Mouse (Mus musculus) stomach, embryonic 14.5 days (tissue): Measurements from ENCODE around the gene Ptpn21. TPM values are rescaled to one million over a fixed set of nuclear protein-coding genes. Genes with fewer than 3 reads are reported as not detected.

Source experiments
- ATAC-seq: fragments of 200-750 bp; cut with Nextera tagmentation; 2 replicates; pipeline ENCODE4 v1.8.0; 2017; ENCODE audit warnings: low read depth, moderate TSS enrichment; ENCODE audit not compliant: insufficient number of reproducible peaks, insufficient read depth, low FRiP score
- H3K27ac ChIP-seq: fragments of 300-500 bp; sonication (generic); 2 replicates; pipeline ENCODE4 v1.5.1; 2014; ENCODE audit warnings: mild to moderate bottlenecking, low read length, moderate library complexity, mixed read lengths
- H3K27me3 ChIP-seq: fragments of 300-500 bp; sonication (generic); 2 replicates; pipeline ENCODE4 v1.6.1; 2014; ENCODE audit warnings: low read length, control low read depth, mixed read lengths; ENCODE audit not compliant: control insufficient read depth, insufficient read depth
- H3K36me3 ChIP-seq: fragments of 300-500 bp; sonication (generic); 2 replicates; pipeline ENCODE4 v1.6.1; 2014; ENCODE audit warnings: mild to moderate bottlenecking, control low read depth, low read length, moderate library complexity, mixed read lengths; ENCODE audit not compliant: control insufficient read depth, insufficient read depth
- H3K4me1 ChIP-seq: fragments of 300-500 bp; sonication (generic); 2 replicates; pipeline ENCODE4 v1.6.1; 2014; ENCODE audit warnings: low read length, control low read depth, mixed read lengths; ENCODE audit not compliant: control insufficient read depth, insufficient read depth
- H3K4me2 ChIP-seq: fragments of 300-500 bp; sonication (generic); replicated peaks from 2 replicates; pipeline ENCODE4 v1.6.1; 2014; ENCODE audit warnings: low read depth, low read length, control low read depth
- H3K4me3 ChIP-seq: fragments of 300-500 bp; sonication (generic); 2 replicates; pipeline ENCODE4 v1.5.1; 2014; ENCODE audit warnings: low read depth, low read length, control low read depth
- H3K9ac ChIP-seq: fragments of 300-500 bp; sonication (generic); replicated peaks from 2 replicates; pipeline ENCODE4 v1.6.1; 2014; ENCODE audit warnings: low read depth, mild to moderate bottlenecking, control low read depth, low read length, moderate library complexity, mixed read lengths
- H3K9me3 ChIP-seq: fragments of 300-500 bp; sonication (generic); 2 replicates; pipeline ENCODE4 v1.6.1; 2016; ENCODE audit warnings: low read depth, low read length, control low read depth; ENCODE audit not compliant: control insufficient read depth
- WGBS: fragments of 180-500 bp; shearing (Covaris S2); extraction: QIAGEN DNeasy Blood & Tissue Kit; methylation state at CpG from one replicate; pipeline ENCODE4 v1.1.7; 2014; 5-methylcytosine and 5-hydroxymethylcytosine counted together
- polyA plus RNA-seq: library from polyadenylated mRNA; unstranded; fragments of >200 nt; fragmentation: Nextera tagmentation; extraction: Ambion mirVana; gene quantifications from 2 replicates; pipeline ENCODE4 v1.2.1, GENCODE M21; 2014

The Ptpn21 gene
- polyA plus RNA-seq, 1 experiment from 2014 or later = 11.9 TPM

- Histone ChIP-seq H3K4me1 (no peaks in the 10 kb centered on the region), H3K27me3 (no peaks in the 10 kb centered on the region), H3K27ac (no peak overlapping the region), H3K9ac (no peak overlapping the region), H3K4me2 (no peak overlapping the region), H3K36me3 (0 out of 2 replicates have a peak, but pooled peaks cover 3% of the 10 kb centered on the region), H3K4me3 (no peak overlapping the region), H3K9me3 (no peaks in the 10 kb centered on the region)
- no peak for ATAC-seq
- WGBS = 80% methylated on average over 5 of the region's 5 CpGs
These were observed 67.3 kb downstream of the Ptpn21 start for GRCm38 (mm10) chr12:98669864-98670263.

GRCm38 (mm10) chr12:98669086-98669485 is 68.1 kb downstream of the Ptpn21 start:
- no peak for ATAC-seq
- Histone ChIP-seq H3K4me1 (no peaks in the 10 kb centered on the region), H3K4me3 (no peak overlapping the region), H3K36me3 (0 out of 2 replicates have a peak, but pooled peaks cover 3% of the 10 kb centered on the region), H3K27ac (no peak overlapping the region), H3K9me3 (no peaks in the 10 kb centered on the region), H3K27me3 (no peaks in the 10 kb centered on the region), H3K4me2 (no peak overlapping the region), H3K9ac (no peak overlapping the region)
- WGBS = 82% methylated on average over 10 of the region's 10 CpGs

GRCm38 (mm10) chr12:98668132-98668814 is 68.9 kb downstream of the Ptpn21 start:
- Histone ChIP-seq H3K36me3 (0 out of 2 replicates have a peak, but pooled peaks cover 3% of the 10 kb centered on the region), H3K27me3 (no peaks in the 10 kb centered on the region), H3K4me1 (no peaks in the 10 kb centered on the region), H3K9me3 (no peaks in the 10 kb centered on the region), H3K4me3 (no peak overlapping the region), H3K9ac (no peak overlapping the region), H3K4me2 (no peak overlapping the region), H3K27ac (no peak overlapping the region)
- ATAC-seq = peak; percentile 61
- WGBS = 50% methylated on average over 10 of the region's 10 CpGs

- Histone ChIP-seq H3K9ac (no peak overlapping the region), H3K36me3 (peaks cover 10% of the 10 kb centered on the region; the same call in 1 of the 2 replicates), H3K27me3 (no peaks in the 10 kb centered on the region), H3K4me2 (no peak overlapping the region), H3K4me1 (no peaks in the 10 kb centered on the region), H3K4me3 (no peak overlapping the region), H3K27ac (no peak overlapping the region), H3K9me3 (no peaks in the 10 kb centered on the region)
- 93% methylated on average over 7 of the region's 7 CpGs for WGBS
- ATAC-seq = no peak
These were observed 74.6 kb downstream of the Ptpn21 start for GRCm38 (mm10) chr12:98662617-98663016.

GRCm38 (mm10) chr12:98656873-98657272 is 80.3 kb downstream of the Ptpn21 start:
- ATAC-seq = no peak
- Histone ChIP-seq H3K4me2 (no peak overlapping the region), H3K27me3 (no peaks in the 10 kb centered on the region), H3K36me3 (no peaks in the 10 kb centered on the region), H3K4me3 (no peak overlapping the region), H3K4me1 (no peaks in the 10 kb centered on the region), H3K9ac (no peak overlapping the region), H3K27ac (no peak overlapping the region), H3K9me3 (no peaks in the 10 kb centered on the region)
- 67% methylated on average over 2 of the region's 2 CpGs for WGBS

GRCm38 (mm10) chr12:98644852-98645251 is 92.4 kb downstream of the Ptpn21 start:
- no peaks in the 10 kb centered on the region for H3K27me3 ChIP-seq
- ATAC-seq = no peak

GRCm38 (mm10) chr12:98628260-98628970 is 108.8 kb downstream of the Ptpn21 start:
- ATAC-seq = peak; percentile 87
- Histone ChIP-seq H3K4me1 (peaks cover 5% of the 10 kb centered on the region; the same call in 1 of the 2 replicates), H3K9ac (peak overlapping the region; percentile 48), H3K4me3 (peak overlapping the region; percentile 76), H3K4me2 (peak overlapping the region; percentile 74), H3K27ac (no peak overlapping the region), H3K27me3 (no peaks in the 10 kb centered on the region), H3K36me3 (peaks cover 3% of the 10 kb centered on the region; the same call in 1 of the 2 replicates), H3K9me3 (no peaks in the 10 kb centered on the region)
- WGBS = 2% methylated on average over 16 of the region's 16 CpGs

More at GRCm38 (mm10) chr12:98644852-98645251, 92.4 kb downstream of the Ptpn21 start:
- no peak overlapping the region for H3K27ac ChIP-seq
- no peaks in the 10 kb centered on the region for H3K9me3 ChIP-seq
- no peak overlapping the region for H3K4me3 ChIP-seq
- H3K4me2 ChIP-seq = no peak overlapping the region
- no peaks in the 10 kb centered on the region for H3K4me1 ChIP-seq
- H3K9ac ChIP-seq = no peak overlapping the region
- no peaks in the 10 kb centered on the region for H3K36me3 ChIP-seq

- Histone ChIP-seq H3K27me3 (no peaks in the 10 kb centered on the region), H3K4me1 (peaks cover 5% of the 10 kb centered on the region; the same call in 1 of the 2 replicates), H3K9ac (peak within 1 kb of the TSS; percentile 48), H3K27ac (no peak within 1 kb of the TSS), H3K4me3 (peak within 1 kb of the TSS; percentile 76), H3K4me2 (peak within 1 kb of the TSS; percentile 74), H3K9me3 (no peaks in the 10 kb centered on the region), H3K36me3 (no peaks in the 10 kb centered on the region)
- WGBS = 3% methylated on average over 32 of the region's 32 CpGs
- ATAC-seq = peak; percentile 94
These were observed 109.6 kb downstream of the Ptpn21 start, which contains the start of gene Spata7 for GRCm38 (mm10) chr12:98627392-98628259. Gene Spata7, plus strand, starts transcription at chr12:98628157.
